Mouse (Mus musculus) liver, embryonic 14.5 days (tissue): ENCODE data around the gene Gtf2f1. TPM values are rescaled to one million over a fixed set of nuclear protein-coding genes. Genes with fewer than 3 reads are reported as not detected.

Experiments used
- ATAC-seq: fragments of 200-750 bp; cut with Nextera tagmentation; 2 replicates; pipeline ENCODE4 v1.8.0; 2017; ENCODE audit warnings: moderate number of reproducible peaks, mild to moderate bottlenecking, moderate library complexity; ENCODE audit not compliant: insufficient read depth
- DNase-seq, 3 experiments: peaks; one replicate each; pipeline ENCODE4 v3.0.0-alpha.2; 2012 to 2013; ENCODE audit warnings: low read depth in 3 of 3, low spot score in 3 of 3
- H3K27ac ChIP-seq: fragments of 300-500 bp; sonication (generic); 2 replicates; pipeline ENCODE4 v1.5.1; 2014; ENCODE audit warnings: moderate library complexity, mild to moderate bottlenecking, control low read depth, inconsistent platforms
- H3K27me3 ChIP-seq: fragments of 300-500 bp; sonication (generic); 2 replicates; pipeline ENCODE4 v1.6.1; 2014; ENCODE audit warnings: mild to moderate bottlenecking, low read length, moderate library complexity; ENCODE audit not compliant: control insufficient read depth, insufficient read depth
- H3K36me3 ChIP-seq: fragments of 300-500 bp; sonication (generic); replicated peaks from 2 replicates; pipeline ENCODE4 v1.6.1; 2014; ENCODE audit warnings: low read depth; ENCODE audit not compliant: control insufficient read depth, insufficient read depth
- H3K4me1 ChIP-seq, 2 experiments: fragments of 200-500 bp in 1 of 2; fragments of 300-500 bp in 1 of 2; sonication (generic) in 1 of 2; replicated peaks; 2 replicates each; pipeline ENCODE4 v1.6.1; 2012 to 2014; ENCODE audit warnings: antibody characterized with exemption in 1 of 2, inconsistent platforms in 1 of 2, low read length in 1 of 2; ENCODE audit not compliant: control insufficient read depth in 2 of 2, insufficient read depth in 2 of 2
- H3K4me2 ChIP-seq: fragments of 300-500 bp; sonication (generic); 2 replicates; pipeline ENCODE4 v1.6.1; 2014; ENCODE audit warnings: low read depth, mild to moderate bottlenecking, control low read depth, moderate library complexity
- H3K4me3 ChIP-seq, 2 experiments: fragments of 200-500 bp in 1 of 2; fragments of 300-500 bp in 1 of 2; sonication (generic) in 1 of 2; 2 replicates each; pipeline ENCODE4 v1.5.1; 2012 to 2014; ENCODE audit warnings: low read depth in 2 of 2, low read length in 2 of 2, mild to moderate bottlenecking in 2 of 2, control low read depth in 1 of 2, inconsistent platforms in 1 of 2, moderate library complexity in 1 of 2; ENCODE audit not compliant: insufficient read depth in 1 of 2
- H3K9ac ChIP-seq: fragments of 300-500 bp; sonication (generic); replicated peaks from 2 replicates; pipeline ENCODE4 v1.6.1; 2014; ENCODE audit warnings: mild to moderate bottlenecking, control low read depth, moderate library complexity
- H3K9me3 ChIP-seq: fragments of 300-500 bp; sonication (generic); 2 replicates; pipeline ENCODE4 v1.6.1; 2016; ENCODE audit warnings: low read length, mixed read lengths; ENCODE audit not compliant: control insufficient read depth
- CTCF ChIP-seq: IDR thresholded peaks from 2 replicates; pipeline ENCODE4 v1.5.1; 2016; ENCODE audit warnings: antibody characterized with exemption, low read depth, control low read depth
- EP300 ChIP-seq: IDR thresholded peaks from 2 replicates; pipeline ENCODE4 v1.6.1; 2016; ENCODE audit warnings: antibody characterized with exemption, low read depth
- WGBS: fragments of 180-500 bp; shearing (Covaris S2); extraction: QIAGEN DNeasy Blood & Tissue Kit; methylation state at CpG from one replicate; pipeline ENCODE4 v1.1.7; 2014; ENCODE audit not compliant: insufficient replicate concordance; 5-methylcytosine and 5-hydroxymethylcytosine counted together
- polyA plus RNA-seq, 2 experiments: library from polyadenylated mRNA; depleted of rRNA in 1 of 2; stranded (reverse) in 1 of 2; unstranded in 1 of 2; fragments of >200 nt; fragmentation: Nextera tagmentation in 1 of 2; extraction: Ambion mirVana in 1 of 2; gene quantifications; 2 replicates each; pipeline versions ENCODE4 v1.2.1 to v1.2.3; 2012 to 2014

Gene Gtf2f1
- polyA plus RNA-seq, 2 experiments, result 47.3 to 56.5 TPM

DNA sequence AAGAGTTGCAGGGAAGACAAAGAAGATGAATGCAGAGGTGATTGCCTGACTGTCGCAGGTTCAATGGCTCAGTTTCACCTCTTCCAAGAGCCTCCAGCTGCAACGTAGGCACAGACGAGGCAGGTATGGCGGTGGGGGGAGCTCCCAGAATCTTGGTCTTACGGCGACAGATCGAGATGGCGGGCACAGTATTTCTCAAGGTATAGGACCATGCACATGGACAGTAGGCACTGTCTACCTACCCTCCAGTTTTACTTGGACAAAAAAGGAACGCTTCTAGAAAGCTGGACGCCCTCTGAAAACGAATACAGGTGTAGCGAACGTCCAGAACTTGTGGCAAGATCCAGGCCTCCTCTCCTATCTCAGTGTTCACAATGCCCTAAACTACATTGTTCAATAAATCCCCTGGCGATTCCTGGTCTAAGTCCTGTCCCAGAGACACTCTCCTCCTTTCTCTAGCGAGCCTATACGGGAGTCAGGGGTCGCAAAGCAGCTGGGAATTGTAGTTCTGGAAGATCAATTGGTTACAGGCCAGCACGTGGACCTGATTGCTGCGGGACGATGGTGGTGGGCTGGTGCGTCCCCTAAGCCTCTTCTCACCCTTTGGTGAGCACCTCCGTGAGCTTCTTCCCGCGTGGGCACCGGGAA lies 21.5 kb downstream of the Gtf2f1 start:
- H3K27ac ChIP-seq, result peak overlapping the region; percentile 57
- H3K9ac ChIP-seq, result peak overlapping the region; percentile 68
- peak overlapping the region; percentile 73 to 74 for H3K4me3 ChIP-seq
- no peaks in the 10 kb centered on the region for H3K9me3 ChIP-seq
- ATAC-seq (peak; percentile 84), DNase-seq (peak; percentile 59 to 74 (median 61))
- H3K36me3 ChIP-seq, result peaks cover 5% of the 10 kb centered on the region
- no peaks in the 10 kb centered on the region for H3K27me3 ChIP-seq
- TF ChIP-seq CTCF (no peak), EP300 (no peak)
- peak overlapping the region; percentile 94 for H3K4me2 ChIP-seq
- 3% methylated on average over 25 of the region's 25 CpGs for WGBS
- peaks cover 5 to 6% of the 10 kb centered on the region in 2 experiments; a peak in 3 of 4 replicates for H3K4me1 ChIP-seq

DNA sequence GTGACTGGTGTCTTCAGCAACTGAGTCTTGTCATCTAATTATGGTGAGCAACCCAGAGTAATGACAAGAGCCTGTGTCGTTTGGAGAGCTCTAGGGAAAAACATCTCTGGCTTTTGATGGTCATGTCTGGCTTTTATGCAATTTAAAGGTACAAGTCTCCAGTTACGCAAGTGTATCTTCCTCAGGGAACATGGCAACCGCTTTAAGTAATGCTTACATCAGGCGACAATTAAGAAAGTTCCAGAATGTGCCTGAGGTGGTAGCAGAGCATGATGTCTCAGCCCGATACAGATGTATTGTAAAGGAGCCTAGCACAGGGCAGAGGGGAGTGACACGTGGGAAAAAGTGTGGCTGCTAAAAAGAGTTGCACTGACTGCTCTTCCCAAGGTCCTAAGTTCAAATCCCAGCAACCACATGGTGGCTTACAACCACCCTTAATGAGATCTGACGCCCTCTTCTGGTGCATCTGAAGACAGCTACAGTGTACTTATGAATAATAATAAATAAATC lies 22.1 kb downstream of the Gtf2f1 start:
- DNase-seq (no peak), ATAC-seq (no peak)
- TF ChIP-seq EP300 (no peak), CTCF (peak; percentile 23; the same call in 1 of the 2 replicates)
- Histone ChIP-seq H3K27me3 (no peaks in the 10 kb centered on the region), H3K27ac (no peak overlapping the region), H3K9me3 (no peaks in the 10 kb centered on the region), H3K4me3 (peak overlapping the region in 1 of 2 experiments; percentile 74; a peak in 2 of 4 replicates), H3K4me1 (peaks cover 5 to 6% of the 10 kb centered on the region in 2 experiments; a peak in 3 of 4 replicates), H3K4me2 (peak overlapping the region; percentile 94), H3K36me3 (peaks cover 5% of the 10 kb centered on the region), H3K9ac (peak overlapping the region; percentile 68)
- 67% methylated on average over 7 of the region's 7 CpGs for WGBS

DNA sequence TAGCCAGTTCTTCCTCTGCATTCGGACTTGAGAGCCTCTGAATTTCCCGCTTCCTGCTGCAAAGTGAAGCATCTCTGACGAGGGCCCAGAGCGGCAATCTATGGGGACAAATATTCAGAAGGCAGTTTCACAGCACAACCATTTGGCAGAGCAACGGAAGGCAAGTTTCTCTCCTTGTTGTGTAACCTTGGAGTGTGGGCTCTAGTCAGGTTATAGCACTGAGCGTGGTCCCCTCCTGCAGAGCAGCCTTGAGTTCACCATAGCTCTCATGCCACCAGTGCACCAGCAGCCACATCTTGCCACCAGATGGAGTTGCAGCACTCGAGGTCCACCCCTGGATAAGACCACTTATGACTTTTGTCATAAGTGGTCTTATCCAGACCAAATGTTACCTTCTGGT lies 22.6 kb downstream of the Gtf2f1 start:
- Histone ChIP-seq H3K9me3 (no peaks in the 10 kb centered on the region), H3K27me3 (no peaks in the 10 kb centered on the region), H3K4me3 (no peak overlapping the region), H3K9ac (no peak overlapping the region), H3K4me2 (no peak overlapping the region), H3K4me1 (peaks cover 5 to 6% of the 10 kb centered on the region in 2 experiments; a peak in 3 of 4 replicates), H3K27ac (no peak overlapping the region), H3K36me3 (no peaks in the 10 kb centered on the region; the same call in none of the 2 replicates)
- 74% methylated on average over 7 of the region's 7 CpGs for WGBS
- TF ChIP-seq EP300 (no peak), CTCF (peak; percentile 39)
- no peak for ATAC-seq
- no peak for DNase-seq

DNA sequence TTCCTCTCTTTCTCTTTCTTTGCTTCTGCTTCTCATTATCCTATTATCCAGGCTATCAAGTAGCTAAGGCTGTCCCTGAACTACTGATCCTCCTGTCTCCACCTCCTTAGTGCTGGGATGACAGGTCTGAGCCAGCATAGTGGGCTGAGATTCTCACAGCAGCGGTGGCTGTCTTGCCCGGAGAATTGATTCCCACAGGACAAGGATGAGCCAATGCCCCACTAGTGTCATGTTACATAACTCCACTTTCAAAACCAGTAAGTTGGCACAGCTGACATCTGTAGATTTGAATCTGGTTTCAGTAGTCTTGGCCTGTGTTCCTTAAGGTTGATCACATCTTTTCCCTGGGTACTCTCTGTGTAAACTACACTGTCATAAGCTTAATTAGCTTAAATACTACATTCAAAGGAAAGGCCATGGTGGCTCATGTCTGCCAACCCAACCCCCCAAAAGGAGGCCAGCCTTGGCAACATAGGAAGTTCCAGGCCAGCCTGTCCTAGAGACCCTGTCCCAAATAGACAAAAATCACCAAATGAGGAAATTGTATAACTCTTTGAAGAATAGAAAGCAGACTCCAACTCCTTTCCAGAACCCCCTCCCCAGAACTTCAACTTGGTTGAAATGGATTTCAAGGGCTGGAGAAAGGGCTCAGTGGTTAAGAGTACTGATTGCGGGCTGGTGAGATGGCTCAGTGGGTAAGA lies 24.8 kb downstream of the Gtf2f1 start:
- no peak for TF ChIP-seq CTCF
- no peak for TF ChIP-seq EP300
- Histone ChIP-seq H3K27me3 (no peaks in the 10 kb centered on the region), H3K4me1 (peaks cover 5 to 6% of the 10 kb centered on the region in 2 experiments; a peak in 3 of 4 replicates), H3K9me3 (no peaks in the 10 kb centered on the region), H3K36me3 (no peaks in the 10 kb centered on the region), H3K9ac (no peak overlapping the region), H3K4me2 (no peak overlapping the region), H3K4me3 (no peak overlapping the region), H3K27ac (no peak overlapping the region)
- DNase-seq, result no peak
- 81% methylated on average over 3 of the region's 3 CpGs for WGBS
- ATAC-seq, result no peak

DNA sequence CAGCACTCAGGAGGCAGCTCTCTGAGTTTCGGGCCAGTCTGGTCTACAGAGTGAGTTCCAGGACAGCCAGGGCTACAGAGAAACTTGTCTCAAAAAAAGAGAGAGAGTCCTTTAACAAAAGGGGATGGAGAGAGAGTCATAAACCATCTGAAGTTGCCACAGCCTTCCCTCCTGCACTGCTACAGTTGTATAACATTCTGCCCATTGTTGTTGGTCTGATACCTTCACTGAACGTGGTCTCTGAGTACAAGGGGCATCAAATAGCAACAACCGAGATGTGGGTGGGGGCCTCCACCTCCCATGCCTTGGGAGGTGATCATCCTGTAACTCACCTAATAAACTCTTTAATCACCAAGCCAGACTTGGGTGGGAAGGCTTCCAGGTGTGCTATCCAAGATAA lies 25.4 kb downstream of the Gtf2f1 start:
- no peak overlapping the region for H3K9ac ChIP-seq
- 46% methylated on average over 3 of the region's 3 CpGs for WGBS

More for the DNA sequence above, 25.4 kb downstream of the Gtf2f1 start:
- H3K36me3 ChIP-seq, result no peaks in the 10 kb centered on the region
- 0 out of 4 replicates have a peak, but pooled peaks cover 0 to 2% of the 10 kb centered on the region in 2 experiments for H3K4me1 ChIP-seq
- H3K4me2 ChIP-seq, result no peak overlapping the region
- H3K9me3 ChIP-seq, result no peaks in the 10 kb centered on the region
- no peaks in the 10 kb centered on the region for H3K27me3 ChIP-seq
- ATAC-seq (no peak), DNase-seq (no peak)
- TF ChIP-seq CTCF, result no peak
- TF ChIP-seq EP300, result no peak
- H3K27ac ChIP-seq, result no peak overlapping the region
- no peak overlapping the region for H3K4me3 ChIP-seq
